Mouse (Mus musculus): ENCODE measurements around the gene Dennd1a. TPM values are rescaled to one million over a fixed set of nuclear protein-coding genes. Genes with fewer than 3 reads are reported as not detected.

Dennd1a gene
- total RNA-seq, 2 experiments from 2014 or later = 28.4 to 28.5 TPM

- peak; percentile 89 for DNase-seq
- intact Hi-C loops (cut with DNase I) = loop anchor here (2.0 kb wide), 1 partner anchor 26 kb away; no protein-coding TSS in a partner anchor
- Histone ChIP-seq H3K4me3 (no peak overlapping the region), H3K27ac (peak overlapping the region; percentile 57)
- TF ChIP-seq CTCF (IDR thresholded peaks at IDR 0.05) = peak; percentile 17; the same call in 1 of the 2 replicates
Measured at GRCm38 (mm10) chr2:37768903-37769302, 518.3 kb downstream of the Dennd1a start.

GRCm38 (mm10) chr2:37767739-37768138, 519.5 kb downstream of the Dennd1a start:
- Histone ChIP-seq H3K27ac (peak overlapping the region; percentile 57), H3K4me3 (no peak overlapping the region)
- DNase-seq = no peak
- TF ChIP-seq CTCF (IDR thresholded peaks at IDR 0.05) = no peak
- intact Hi-C loops (cut with DNase I) = loop anchor here (2.0 kb wide), 1 partner anchor 25 kb away; no protein-coding TSS in a partner anchor

GRCm38 (mm10) chr2:37767080-37767547, 520.1 kb downstream of the Dennd1a start:
- TF ChIP-seq CTCF (IDR thresholded peaks at IDR 0.05) = no peak
- intact Hi-C loops (cut with DNase I) = no loop called here
- DNase-seq = peak; percentile 70

GRCm38 (mm10) chr2:37766027-37766761, 521.0 kb downstream of the Dennd1a start:
- no peak for TF ChIP-seq CTCF (IDR thresholded peaks at IDR 0.05)
- Histone ChIP-seq H3K27ac (no peak overlapping the region; the same call in 1 of the 2 replicates), H3K4me3 (no peak overlapping the region)
- intact Hi-C loops (cut with DNase I) = no loop called here
- no peak for DNase-seq

More at GRCm38 (mm10) chr2:37767080-37767547, 520.1 kb downstream of the Dennd1a start:
- no peak overlapping the region for H3K4me3 ChIP-seq
- H3K27ac ChIP-seq = peak overlapping the region; percentile 57; the same call in 1 of the 2 replicates

GRCm38 (mm10) chr2:37765082-37765483, 522.1 kb downstream of the Dennd1a start:
- intact Hi-C loops (cut with DNase I) = no loop called here
- no peak for TF ChIP-seq CTCF (IDR thresholded peaks at IDR 0.05)
- H3K27ac ChIP-seq = no peak overlapping the region

GRCm38 (mm10) chr2:37764514-37764913, 522.7 kb downstream of the Dennd1a start:
- Histone ChIP-seq H3K4me3 (no peak overlapping the region), H3K27ac (no peak overlapping the region)
- intact Hi-C loops (cut with DNase I) = no loop called here

More at GRCm38 (mm10) chr2:37765082-37765483, 522.1 kb downstream of the Dennd1a start:
- no peak for DNase-seq
- H3K4me3 ChIP-seq = no peak overlapping the region

GRCm38 (mm10) chr2:37763638-37764037, 523.6 kb downstream of the Dennd1a start:
- intact Hi-C loops (cut with DNase I) = no loop called here
- TF ChIP-seq CTCF (IDR thresholded peaks at IDR 0.05) = no peak
- DNase-seq = no peak
- H3K4me3 ChIP-seq = no peak overlapping the region
- H3K27ac ChIP-seq = no peak overlapping the region

More at GRCm38 (mm10) chr2:37764514-37764913, 522.7 kb downstream of the Dennd1a start:
- TF ChIP-seq CTCF (IDR thresholded peaks at IDR 0.05) = no peak
- DNase-seq = no peak

GRCm38 (mm10) chr2:37760633-37761032, 526.6 kb downstream of the Dennd1a start:
- H3K27ac ChIP-seq = no peak overlapping the region
- no peak overlapping the region for H3K4me3 ChIP-seq
- no peak for TF ChIP-seq CTCF (IDR thresholded peaks at IDR 0.05)
- intact Hi-C loops (cut with DNase I) = no loop called here
- no peak for DNase-seq

- H3K4me3 ChIP-seq = no peak overlapping the region
- no peak for TF ChIP-seq CTCF (IDR thresholded peaks at IDR 0.05)
- no peak for DNase-seq
- intact Hi-C loops (cut with DNase I) = no loop called here
- H3K27ac ChIP-seq = peak overlapping the region; percentile 64
Measured at GRCm38 (mm10) chr2:37758343-37759015, 528.7 kb downstream of the Dennd1a start.

- intact Hi-C loops (cut with DNase I) = no loop called here
- no peak for DNase-seq
- TF ChIP-seq CTCF (IDR thresholded peaks at IDR 0.05) = no peak
- Histone ChIP-seq H3K27ac (peak overlapping the region; percentile 64), H3K4me3 (no peak overlapping the region)
Measured at GRCm38 (mm10) chr2:37757784-37758183, 529.4 kb downstream of the Dennd1a start.

- no peak for TF ChIP-seq CTCF (IDR thresholded peaks at IDR 0.05)
- intact Hi-C loops (cut with DNase I) = no loop called here
- H3K4me3 ChIP-seq = no peak overlapping the region
Measured at GRCm38 (mm10) chr2:37757016-37757415, 530.2 kb downstream of the Dennd1a start.

GRCm38 (mm10) chr2:37756220-37756930, 530.8 kb downstream of the Dennd1a start:
- no peak overlapping the region for H3K27ac ChIP-seq
- no peak for DNase-seq
- no peak overlapping the region for H3K4me3 ChIP-seq
- intact Hi-C loops (cut with DNase I) = no loop called here
- no peak for TF ChIP-seq CTCF (IDR thresholded peaks at IDR 0.05)

More at GRCm38 (mm10) chr2:37757016-37757415, 530.2 kb downstream of the Dennd1a start:
- H3K27ac ChIP-seq = no peak overlapping the region
- no peak for DNase-seq
